Comparison of ENCODE assay signal across 8 mouse cellular contexts in the genomic region with DNA sequence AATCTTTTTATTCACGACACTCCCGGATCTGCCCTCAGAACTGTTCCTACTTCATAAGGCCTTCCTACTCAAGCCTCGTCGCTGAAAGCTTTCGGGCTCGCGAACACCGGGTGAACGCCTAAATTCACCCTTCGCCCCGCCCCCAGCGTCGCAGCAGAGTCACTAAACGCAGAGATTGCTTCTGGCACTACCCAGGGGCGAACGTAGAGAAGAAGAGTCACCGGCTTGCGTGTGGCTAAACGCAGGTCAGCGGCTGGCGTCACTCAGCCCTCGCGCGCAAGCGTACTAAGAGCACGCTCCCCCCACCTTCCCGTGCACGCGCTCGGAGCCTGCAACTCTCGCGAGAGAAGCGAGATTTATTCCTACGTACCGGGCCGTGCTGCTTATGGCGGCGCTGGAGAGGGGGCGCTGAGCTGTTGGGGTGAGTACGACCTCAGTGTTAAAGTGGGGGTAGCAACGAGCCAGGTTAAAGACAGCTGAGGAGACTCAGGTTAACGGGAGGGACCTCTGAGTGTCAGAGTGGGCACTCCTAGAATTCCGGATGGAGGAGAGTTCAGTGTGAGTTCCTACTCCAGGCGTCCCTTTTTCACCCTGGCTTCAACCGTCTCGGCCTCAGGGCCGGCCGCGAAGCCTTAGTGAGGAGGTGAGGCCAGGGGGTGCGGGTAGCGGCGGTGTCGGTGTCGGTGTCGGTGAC. TPM values are rescaled to one million over a fixed set of nuclear protein-coding genes. Genes with fewer than 3 reads are reported as not detected.
DNase-seq lines count a peak whose midpoint lies in the region; ATAC-seq lines count a peak whose summit lies in the region.

A gene (plus strand): TSS at position 178 of the 694 bp plus-strand sequence.

- H3K9ac ChIP-seq in kidney, embryonic 15.5 days = peak within 1 kb of the TSS; percentile 90

- H3K27me3 ChIP-seq in heart, embryonic 10.5 days (ENCODE audit: insufficient read depth, poor library complexity, severe bottlenecking) = no peaks in the 10 kb centered on the region
- H3K27me3 ChIP-seq in kidney, embryonic 15.5 days = no peaks in the 10 kb centered on the region

- peak; percentile 96 for ATAC-seq in erythroblast, adult 5-6 weeks (replicated peaks; ENCODE audit: low FRiP score, poor library complexity, severe bottlenecking)
- peak; percentile 94 for ATAC-seq in kidney, embryonic 15.5 days (replicated peaks; ENCODE audit: low FRiP score)
- peak; percentile 90 for ATAC-seq in monocyte, adult 5-6 weeks (replicated peaks; ENCODE audit: insufficient number of reproducible peaks, low FRiP score, low TSS enrichment, poor library complexity, severe bottlenecking)

- H3K4me2 ChIP-seq in kidney, embryonic 15.5 days = peak within 1 kb of the TSS; percentile 71

- under 1% methylated on average over 55 of the region's 55 CpGs for WGBS in heart, embryonic 10.5 days
- WGBS in kidney, embryonic 15.5 days = under 1% methylated on average over 55 of the region's 55 CpGs

- peak within 1 kb of the TSS; percentile 88 for H3K4me3 ChIP-seq in heart, embryonic 10.5 days
- peak within 1 kb of the TSS; percentile 72 for H3K4me3 ChIP-seq in kidney, embryonic 15.5 days (replicated peaks)

- peak; percentile 96 to 97 for DNase-seq in B cell, adult 2 months
- DNase-seq in brain, adult 2 months (ENCODE audit: low read depth, low spot score) = peak; percentile 99
- DNase-seq in heart, embryonic 10.5 days (ENCODE audit: low spot score) = peak; percentile 98
- DNase-seq in liver = peak; percentile 97
- peak; percentile 95 to 97 for DNase-seq in spleen, postnatal 4 days (ENCODE audit: low spot score in 2 of 2)

- peak within 1 kb of the TSS; percentile 99 for H3K27ac ChIP-seq in heart, embryonic 10.5 days
- H3K27ac ChIP-seq in kidney, embryonic 15.5 days = peak within 1 kb of the TSS; percentile 95

- H3K36me3 ChIP-seq in heart, embryonic 10.5 days = peaks cover 2% of the 10 kb centered on the region; the same call in 1 of the 2 replicates
- peaks cover 6% of the 10 kb centered on the region; the same call in 1 of the 2 replicates for H3K36me3 ChIP-seq in kidney, embryonic 15.5 days

- H3K9me3 ChIP-seq in heart, embryonic 10.5 days = no peaks in the 10 kb centered on the region
- H3K9me3 ChIP-seq in kidney, embryonic 15.5 days (replicated peaks) = no peaks in the 10 kb centered on the region

- 0 out of 2 replicates have a peak, but pooled peaks cover 7% of the 10 kb centered on the region for H3K4me1 ChIP-seq in heart, embryonic 10.5 days
- H3K4me1 ChIP-seq in kidney, embryonic 15.5 days = peaks cover 12% of the 10 kb centered on the region

RNA-seq across cellular contexts. Expression of the gene that starts here (rescaled TPM):
- total RNA-seq in erythroblast, adult 5-6 weeks (2015; ENCODE audit: low replicate concordance) = 84.4 and 89.9 TPM in 2 replicates
- total RNA-seq in erythroblast, adult 5-6 weeks (2017; ENCODE audit: low replicate concordance) = 216 and 294 TPM in 2 replicates
- polyA plus RNA-seq in heart, embryonic 10.5 days (2016; fragmentation: Nextera tagmentation; extraction: Ambion mirVana) = 352 and 387 TPM in 2 replicates
- 358 and 362 TPM in 2 replicates for polyA plus RNA-seq in kidney, embryonic 15.5 days (2015; fragmentation: Nextera tagmentation; extraction: Ambion mirVana)
- total RNA-seq in monocyte, adult 5-6 weeks (2017) = 828 to 853 TPM (median 834 TPM) in 3 replicates

Comparison
In these comparisons a context has a peak if more than half of its experiments do, and no peak if none do; other contexts are left out.
1. Peak in every context shown above with its lines: DNase-seq, ATAC-seq, H3K4me3 ChIP-seq and H3K27ac ChIP-seq.